Mouse (Mus musculus) retina, postnatal 7 days (tissue): ENCODE results near the gene Elmo1.

ENCODE experiments used
- DNase-seq: peaks from one replicate; pipeline ENCODE4 v3.0.0-alpha.2; 2012; ENCODE audit warnings: low read depth, low spot score

Gene Elmo1

GRCm38 (mm10) chr13:20205746-20206145 lies 115.3 kb downstream of the Elmo1 start:
- no peak for DNase-seq

DNA sequence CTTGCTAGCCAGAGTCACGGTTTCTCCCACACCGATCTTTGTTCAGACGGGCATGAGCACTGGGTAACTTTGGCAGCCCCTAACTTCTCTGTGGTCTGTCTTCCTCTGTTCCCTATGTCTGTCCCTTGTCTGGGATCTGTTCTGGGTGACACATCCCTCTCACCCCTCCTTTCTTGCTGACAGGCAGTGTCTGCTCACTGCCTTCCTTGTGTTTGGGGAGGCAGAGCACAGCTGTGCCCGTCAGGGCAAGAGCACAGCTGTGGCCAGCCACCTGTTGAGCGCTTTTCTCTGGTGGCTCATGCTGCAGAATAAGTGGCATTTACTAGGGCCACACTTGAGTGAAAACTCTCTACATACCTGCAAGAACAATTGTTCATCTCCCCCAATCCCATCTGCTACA lies 116.7 kb downstream of the Elmo1 start:
- no peak for DNase-seq

- DNase-seq, result no peak
These were observed 117.7 kb downstream of the Elmo1 start for GRCm38 (mm10) chr13:20207950-20208642.

GRCm38 (mm10) chr13:20208867-20209266 lies 118.5 kb downstream of the Elmo1 start:
- DNase-seq, result no peak

DNA sequence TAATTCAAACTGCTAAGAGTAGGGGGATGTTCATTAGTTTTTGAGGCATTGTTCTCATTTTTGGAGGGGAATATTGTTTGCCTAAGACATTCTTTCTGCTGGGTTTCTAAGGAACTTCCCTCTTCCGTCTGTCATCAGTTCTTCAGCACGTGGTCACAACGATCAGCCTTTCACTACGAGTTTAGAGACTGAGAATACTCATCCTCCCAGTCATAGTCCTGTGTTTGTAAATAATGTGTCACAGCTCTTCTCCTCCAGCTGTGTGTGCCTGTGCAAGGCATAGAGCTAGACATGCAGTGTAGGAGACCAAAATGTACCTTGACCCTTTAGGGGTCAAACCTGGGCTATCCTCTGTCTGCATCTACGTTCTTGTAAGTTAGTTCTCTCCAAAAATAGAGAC lies 121.4 kb downstream of the Elmo1 start:
- no peak for DNase-seq

- no peak for DNase-seq
These were observed 122.3 kb downstream of the Elmo1 start for GRCm38 (mm10) chr13:20212665-20213064.

GRCm38 (mm10) chr13:20213861-20214260 lies 123.5 kb downstream of the Elmo1 start:
- no peak for DNase-seq

- no peak for DNase-seq
These were observed 127.2 kb downstream of the Elmo1 start for GRCm38 (mm10) chr13:20217453-20218090.

GRCm38 (mm10) chr13:20218126-20218525 lies 127.7 kb downstream of the Elmo1 start:
- no peak for DNase-seq

GRCm38 (mm10) chr13:20220414-20220813 lies 130.0 kb downstream of the Elmo1 start:
- DNase-seq, result no peak

DNA sequence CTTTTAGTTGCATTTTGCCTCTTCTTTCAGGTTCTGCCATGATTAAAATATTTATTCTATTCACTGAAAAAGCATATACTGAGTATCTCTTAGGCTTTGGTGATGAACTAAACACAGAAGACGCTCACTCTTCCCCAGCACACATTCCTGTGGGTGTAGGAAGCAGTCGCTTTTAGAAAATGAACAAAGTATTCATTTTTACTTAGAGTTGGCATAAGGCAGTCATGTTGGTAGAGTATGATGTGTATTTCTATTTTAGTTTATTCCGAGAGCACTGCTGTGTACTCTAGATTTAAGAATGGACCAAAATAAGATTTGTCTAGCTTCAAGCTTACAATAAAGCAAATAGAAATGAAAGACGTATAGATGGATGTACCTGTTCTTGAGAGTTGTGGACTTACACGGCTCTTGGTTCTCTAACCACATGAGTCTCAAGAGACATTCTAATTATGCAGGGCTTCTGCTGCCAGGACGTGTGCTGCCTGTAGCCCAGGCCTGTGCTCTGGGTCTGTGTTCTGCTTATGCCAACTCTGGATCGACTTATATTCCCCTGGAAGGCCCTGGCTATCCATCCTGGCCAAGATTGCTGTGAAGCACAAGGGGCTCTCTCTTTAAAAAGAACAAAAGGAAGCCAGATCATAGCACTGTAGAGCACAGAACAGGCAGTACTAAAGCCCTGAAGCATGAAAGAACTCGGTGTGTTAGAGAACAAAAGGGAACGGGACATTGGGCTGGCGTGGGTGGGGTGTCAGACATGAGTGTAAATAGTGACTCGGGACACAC lies 137.7 kb downstream of the Elmo1 start:
- no peak for DNase-seq

DNA sequence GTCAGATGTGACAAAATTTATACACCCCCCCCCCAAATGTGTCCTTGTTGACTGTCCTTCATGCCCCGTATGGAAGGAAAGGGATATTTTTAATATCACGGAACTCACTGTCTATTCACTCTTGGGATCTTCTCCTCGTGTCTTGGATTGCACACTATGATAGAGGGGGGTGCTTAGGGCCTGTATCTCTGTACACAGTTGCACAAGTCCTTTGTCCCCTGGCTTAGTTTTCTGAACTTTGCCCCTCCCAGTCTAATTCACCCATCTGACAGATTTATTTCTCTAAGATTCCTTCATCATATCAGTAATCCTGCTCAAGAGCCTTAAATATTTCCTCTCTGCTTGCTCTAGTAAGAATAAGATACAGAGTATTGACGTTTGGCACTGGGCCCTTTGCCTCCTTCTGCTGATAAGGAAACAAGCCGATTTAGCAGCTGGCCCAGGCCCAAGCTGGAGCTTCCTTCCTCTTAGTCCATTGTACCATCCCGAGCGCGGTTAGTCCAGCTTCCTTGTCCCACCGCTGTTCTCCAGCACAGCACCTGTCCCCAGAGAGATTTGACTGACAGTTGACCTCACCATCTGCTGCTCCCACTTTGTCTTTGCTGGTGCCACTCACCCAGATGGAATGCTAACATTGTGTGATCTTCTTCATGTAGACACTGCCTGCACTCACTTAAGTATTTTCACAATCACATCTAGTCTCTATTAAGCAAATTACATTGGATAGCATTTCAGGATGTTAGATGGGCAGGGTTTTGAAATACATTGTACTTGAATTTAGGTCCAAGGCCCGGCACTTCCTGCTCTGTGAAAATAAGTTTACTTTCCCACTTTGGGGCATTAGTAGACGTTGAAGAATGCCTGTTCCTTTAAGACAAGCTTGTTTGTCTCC lies 141.7 kb downstream of the Elmo1 start:
- no peak for DNase-seq

DNA sequence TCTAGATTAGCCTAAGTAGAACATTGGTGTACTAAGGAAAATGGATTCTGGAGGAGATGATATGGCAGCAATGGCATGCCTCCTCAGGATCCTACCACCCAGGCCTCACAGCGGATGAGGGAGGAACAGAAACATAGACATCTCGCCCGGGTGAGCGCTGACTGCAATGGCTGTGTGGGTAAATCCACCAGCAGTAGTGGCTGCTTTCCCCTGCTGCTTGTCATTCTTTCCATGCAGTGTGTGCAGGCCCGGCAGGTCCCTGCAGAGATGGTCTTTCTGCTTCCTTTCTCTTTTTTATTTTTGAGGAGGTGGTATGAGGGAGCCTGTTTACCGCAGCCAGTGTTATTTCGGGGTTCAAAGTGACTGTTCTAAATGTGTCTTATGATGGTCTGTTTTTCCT lies 143.3 kb downstream of the Elmo1 start:
- no peak for DNase-seq

GRCm38 (mm10) chr13:20237615-20238014 lies 147.2 kb downstream of the Elmo1 start:
- DNase-seq, result no peak

GRCm38 (mm10) chr13:20238146-20238545 lies 147.8 kb downstream of the Elmo1 start:
- DNase-seq, result no peak

DNA sequence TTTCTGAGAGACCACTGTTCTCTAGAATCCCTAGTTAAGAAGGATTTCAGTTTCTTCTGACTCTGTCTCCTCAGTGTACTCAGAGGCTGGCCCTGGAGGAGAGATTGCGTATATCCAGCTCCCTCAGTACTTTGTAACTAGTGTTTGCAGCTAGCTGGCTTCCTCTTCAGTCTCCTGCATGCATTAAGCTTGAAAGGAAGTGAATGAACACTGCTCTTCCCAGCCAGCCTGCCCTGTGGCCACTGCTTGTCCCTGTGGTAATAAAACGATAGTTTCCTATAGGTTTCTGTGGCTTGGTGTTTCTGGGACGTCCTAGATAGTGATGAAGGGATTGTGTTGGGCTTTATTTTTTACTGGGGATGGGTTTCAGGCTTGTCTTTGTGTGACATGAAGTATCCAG lies 148.3 kb downstream of the Elmo1 start:
- no peak for DNase-seq

- DNase-seq, result no peak
These were observed 159.8 kb downstream of the Elmo1 start for GRCm38 (mm10) chr13:20250069-20250668.

DNA sequence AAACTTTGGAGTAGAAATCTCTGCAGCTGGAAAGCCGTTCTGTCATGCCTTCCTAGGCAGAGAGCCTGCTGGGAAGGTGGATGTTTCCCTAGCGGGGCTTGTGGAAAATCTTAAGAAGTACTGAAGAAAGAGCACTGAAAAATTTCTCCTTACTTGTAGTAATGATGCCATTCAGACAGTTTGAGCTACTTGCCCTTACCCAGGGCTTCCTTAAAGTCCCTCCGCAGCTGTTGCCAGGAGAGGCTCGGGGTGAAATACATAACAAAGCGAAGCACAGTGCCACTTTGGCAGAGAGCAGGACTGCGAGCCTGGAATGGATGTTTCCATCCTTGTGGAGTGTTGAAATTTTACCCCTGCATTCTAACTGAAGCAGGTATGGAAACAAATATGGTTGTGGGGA lies 164.5 kb downstream of the Elmo1 start:
- DNase-seq, result no peak

DNA sequence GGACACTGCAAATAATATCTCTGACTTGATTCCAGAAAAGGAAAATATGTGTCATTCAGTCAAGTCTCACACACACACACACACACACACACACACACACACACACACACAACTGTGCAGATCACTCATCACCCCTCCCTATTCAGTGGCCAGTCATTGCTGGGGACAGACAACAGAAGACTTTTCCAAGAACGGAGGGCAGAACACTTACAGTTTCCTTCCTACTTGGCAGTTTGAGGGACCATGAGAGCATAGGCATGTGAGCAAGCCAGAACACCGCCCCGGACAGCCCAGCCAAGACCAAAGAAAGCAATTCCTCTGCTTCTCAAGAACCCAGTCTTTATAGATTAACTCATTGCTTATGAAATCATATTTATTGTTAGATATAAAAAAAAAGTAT lies 165.0 kb downstream of the Elmo1 start:
- no peak for DNase-seq

DNA sequence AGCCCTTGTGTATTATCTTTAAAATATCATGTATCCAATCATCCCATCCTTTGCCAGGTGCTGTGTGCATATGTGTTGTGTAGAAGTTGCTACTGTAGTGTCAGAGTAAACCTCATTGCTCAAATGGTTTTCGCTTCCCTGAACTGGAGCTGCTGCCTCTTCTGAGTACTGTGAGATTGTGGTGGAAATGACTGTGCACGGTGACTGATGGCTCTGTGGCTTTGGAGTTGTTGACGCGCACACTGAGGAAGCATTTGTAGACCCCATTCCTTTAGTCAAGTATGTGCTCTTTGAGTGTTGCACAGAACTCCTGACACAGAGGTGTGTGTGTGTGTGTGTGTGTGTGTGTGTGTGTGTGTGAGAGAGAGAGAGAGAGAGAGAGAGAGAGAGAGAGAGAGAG lies 166.2 kb downstream of the Elmo1 start:
- no peak for DNase-seq
